In the genomic region with DNA sequence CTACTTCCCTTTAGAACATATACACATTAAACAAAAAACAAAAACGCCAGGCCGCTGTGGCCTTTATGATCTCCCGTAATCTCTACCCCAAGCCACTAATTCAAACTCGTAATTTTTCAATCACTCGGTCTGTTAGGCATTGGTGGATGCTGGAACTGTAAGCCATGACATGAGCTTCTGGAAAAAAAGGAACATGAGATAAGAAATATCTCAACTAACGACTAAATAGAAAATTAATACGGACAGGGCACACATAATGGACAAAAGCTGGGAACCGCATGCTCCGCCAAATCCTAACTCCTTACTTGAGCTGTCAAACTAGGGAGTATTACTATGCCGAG, we compare ENCODE assay signal across 8 mouse cellular contexts. TPM values are rescaled to one million over a fixed set of nuclear protein-coding genes. Genes with fewer than 3 reads are reported as not detected.
DNase-seq lines count a peak whose midpoint lies in the region; ATAC-seq and TF ChIP-seq lines count a peak whose summit lies in the region.

No protein-coding gene starts in this region.

- no peaks in the 10 kb centered on the region for H3K4me1 ChIP-seq in embryonic facial prominence, embryonic 12.5 days
- peaks cover 8% of the 10 kb centered on the region for H3K4me1 ChIP-seq in hindbrain, embryonic 16.5 days (ENCODE audit: control insufficient read depth, insufficient read depth, low read depth, low read length)
- H3K4me1 ChIP-seq in midbrain, embryonic 16.5 days (ENCODE audit: control insufficient read depth, insufficient read depth, low read length) = peaks cover 9% of the 10 kb centered on the region

- WGBS in embryonic facial prominence, embryonic 12.5 days = 44% methylated on average over 10 of the region's 10 CpGs
- WGBS in hindbrain, embryonic 16.5 days = 48% methylated on average over 10 of the region's 10 CpGs
- 48% methylated on average over 10 of the region's 10 CpGs for WGBS in midbrain, embryonic 16.5 days

- peak overlapping the region; percentile 78 for H3K4me3 ChIP-seq in layer of hippocampus, adult 2 months
- peak overlapping the region; percentile 61 for H3K4me3 ChIP-seq in embryonic facial prominence, embryonic 12.5 days
- H3K4me3 ChIP-seq in hindbrain, embryonic 16.5 days (ENCODE audit: low read length) = peak overlapping the region; percentile 64
- peak overlapping the region; percentile 65 for H3K4me3 ChIP-seq in midbrain, embryonic 16.5 days (ENCODE audit: low read depth, low read length)

- H3K9ac ChIP-seq in embryonic facial prominence, embryonic 12.5 days = no peak overlapping the region
- H3K9ac ChIP-seq in hindbrain, embryonic 16.5 days (ENCODE audit: low read depth, low read length) = no peak overlapping the region; the same call in 1 of the 2 replicates
- peak overlapping the region; percentile 32; the same call in 1 of the 2 replicates for H3K9ac ChIP-seq in midbrain, embryonic 16.5 days (ENCODE audit: low read depth, low read length)

- H3K9me3 ChIP-seq in embryonic facial prominence, embryonic 12.5 days = no peaks in the 10 kb centered on the region
- no peaks in the 10 kb centered on the region for H3K9me3 ChIP-seq in hindbrain, embryonic 16.5 days (ENCODE audit: control insufficient read depth, low read length)
- no peaks in the 10 kb centered on the region for H3K9me3 ChIP-seq in midbrain, embryonic 16.5 days (replicated peaks; ENCODE audit: control insufficient read depth, low read length, poor library complexity, severe bottlenecking)

- peak overlapping the region; percentile 26; the same call in 1 of the 2 replicates for H3K4me2 ChIP-seq in embryonic facial prominence, embryonic 12.5 days (replicated peaks)
- peak overlapping the region; percentile 40 for H3K4me2 ChIP-seq in hindbrain, embryonic 16.5 days (ENCODE audit: low read length)
- peak overlapping the region; percentile 39 for H3K4me2 ChIP-seq in midbrain, embryonic 16.5 days (ENCODE audit: low read length)

- no peak for TF ChIP-seq CTCF in layer of hippocampus, adult 2 months (conservative IDR thresholded peaks at IDR 0.05)

- DNase-seq in layer of hippocampus, adult 2 months (ENCODE audit: low spot score in 2 of 2) = no peak
- no peak for DNase-seq in layer of hippocampus, adult 9-10 months (ENCODE audit: low spot score)
- DNase-seq in adrenal gland, postnatal 14 days = no peak
- no peak for DNase-seq in frontal cortex, postnatal 10 days (ENCODE audit: low spot score in 2 of 2)
- no peak for DNase-seq in kidney, postnatal 36 days

- ATAC-seq in embryonic facial prominence, embryonic 12.5 days (ENCODE audit: insufficient number of reproducible peaks, insufficient read depth, low FRiP score, low TSS enrichment) = no peak
- ATAC-seq in hindbrain, embryonic 16.5 days = no peak
- peak; percentile 56; the same call in 1 of the 2 replicates for ATAC-seq in midbrain, embryonic 16.5 days

- H3K27ac ChIP-seq in layer of hippocampus, adult 2 months = peak overlapping the region; percentile 88
- 0 out of 2 replicates have a peak overlapping the region, but pooled peaks have one; percentile 79 for H3K27ac ChIP-seq in embryonic facial prominence, embryonic 12.5 days
- peak overlapping the region; percentile 60 for H3K27ac ChIP-seq in hindbrain, embryonic 16.5 days (ENCODE audit: low read depth, low read length)
- H3K27ac ChIP-seq in midbrain, embryonic 16.5 days (ENCODE audit: low read length) = peak overlapping the region; percentile 83; the same call in 1 of the 2 replicates

- no peaks in the 10 kb centered on the region for H3K27me3 ChIP-seq in embryonic facial prominence, embryonic 12.5 days
- no peaks in the 10 kb centered on the region for H3K27me3 ChIP-seq in hindbrain, embryonic 16.5 days (replicated peaks; ENCODE audit: control insufficient read depth, insufficient read depth, low read length)
- no peaks in the 10 kb centered on the region for H3K27me3 ChIP-seq in midbrain, embryonic 16.5 days (ENCODE audit: control insufficient read depth, insufficient read depth, low read depth, low read length)

- no peaks in the 10 kb centered on the region for H3K36me3 ChIP-seq in embryonic facial prominence, embryonic 12.5 days
- no peaks in the 10 kb centered on the region for H3K36me3 ChIP-seq in hindbrain, embryonic 16.5 days (ENCODE audit: control insufficient read depth, insufficient read depth, low read length)
- no peaks in the 10 kb centered on the region for H3K36me3 ChIP-seq in midbrain, embryonic 16.5 days (ENCODE audit: control insufficient read depth, insufficient read depth, low read length)

RNA-seq across cellular contexts. Expression of gene Thoc2, which starts 8.4 kb away (rescaled TPM):
- total RNA-seq in layer of hippocampus, adult 2 months (2021) = 10 to 100 TPM; 59.4 to 62.9 TPM
- polyA plus RNA-seq in embryonic facial prominence, embryonic 12.5 days (2016; fragmentation: Nextera tagmentation; extraction: Ambion mirVana) = 93.8 and 100 TPM in 2 replicates
- polyA plus RNA-seq in hindbrain, embryonic 16.5 days (2015; fragmentation: Nextera tagmentation; extraction: Ambion mirVana) = 63.7 and 70.3 TPM in 2 replicates
- polyA plus RNA-seq in midbrain, embryonic 16.5 days (2015; fragmentation: Nextera tagmentation; extraction: Ambion mirVana) = 81.0 and 87.2 TPM in 2 replicates
- total RNA-seq in adrenal gland, postnatal 14 days (2021) = 74.2 and 85.3 TPM in 2 replicates
